Comparison of ENCODE assay signal across 11 mouse cellular contexts in the genomic region with DNA sequence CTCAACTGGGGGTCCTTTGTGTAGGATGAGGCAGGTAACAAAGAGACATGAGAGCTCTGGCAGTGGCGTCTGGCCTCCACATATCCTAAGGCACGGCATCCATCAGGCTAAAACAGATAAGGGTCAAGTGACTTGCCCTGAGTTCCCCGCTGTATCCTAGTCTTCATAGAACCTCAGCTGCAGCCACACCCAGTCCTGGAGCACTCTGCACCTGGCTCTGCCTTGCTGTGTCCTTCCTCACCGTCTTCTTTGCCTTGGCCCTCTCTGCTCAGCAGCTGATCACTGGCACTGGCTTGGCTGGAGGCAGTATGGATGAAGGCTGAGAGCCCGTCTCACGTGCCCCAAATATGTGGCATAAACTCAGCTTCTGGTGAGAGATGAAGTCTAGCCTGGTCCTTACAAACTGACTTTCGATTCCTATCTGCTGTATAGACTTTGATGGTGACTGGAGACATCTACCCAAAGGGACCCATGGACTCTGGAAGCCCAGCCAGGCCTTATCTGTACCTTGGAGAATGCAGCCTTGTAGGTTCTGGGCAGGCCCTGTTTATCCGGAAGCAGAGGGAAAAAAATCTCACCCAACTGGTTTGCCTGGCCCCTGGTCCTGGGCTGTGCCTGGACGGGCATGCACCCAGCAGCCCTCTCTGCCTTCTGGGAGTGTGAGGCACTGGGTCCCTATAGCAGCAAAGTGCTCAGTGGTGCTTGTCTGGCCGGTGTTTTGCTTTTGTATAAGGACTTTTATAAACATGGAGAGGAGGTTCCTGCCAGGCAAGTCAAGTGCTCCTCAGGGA. TPM values are rescaled to one million over a fixed set of nuclear protein-coding genes. Genes with fewer than 3 reads are reported as not detected.
DNase-seq lines count a peak whose midpoint lies in the region; ATAC-seq and TF ChIP-seq lines count a peak whose summit lies in the region.
"Had no signal": no experiment of that assay in that cellular context is flagged by ENCODE, and none has a peak within 500 bp of the region (broad histone marks: within the 10 kb centered on the region; RNA-seq: fewer than 3 reads in every experiment).

No protein-coding gene starts in this region.

- TF ChIP-seq EP300 in ES-Bruce4 (IDR thresholded peaks at IDR 0.05; ENCODE audit: insufficient read depth, low read depth, low read length) = peak; percentile 56; the same call in 1 of the 2 replicates

- TF ChIP-seq CTCF in E14TG2a.4 (conservative IDR thresholded peaks at IDR 0.05; ENCODE audit: low read length) (no peak), ES-Bruce4 (IDR thresholded peaks at IDR 0.05; ENCODE audit: low read depth, low read length) (no peak)
- TF ChIP-seq CTCF in kidney, adult 2 months (conservative IDR thresholded peaks at IDR 0.05; ENCODE audit: insufficient read depth, insufficient read length, low read depth, low read length) = no peak
- TF ChIP-seq CTCF in lung, adult 2 months (IDR thresholded peaks at IDR 0.05; ENCODE audit: insufficient read depth, low read length) = no peak
- no peak for TF ChIP-seq CTCF in layer of hippocampus, adult 2 months (conservative IDR thresholded peaks at IDR 0.05)

- intact Hi-C loops in gastrocnemius, postnatal 36 days (cut with DNase I) = no loop called here
- intact Hi-C loops in left cerebral cortex, postnatal 14 days (cut with DNase I) = no loop called here

- no peak overlapping the region for H3K9ac ChIP-seq in ES-Bruce4 (ENCODE audit: low read depth, poor library complexity, severe bottlenecking)
- H3K9ac ChIP-seq: neural tube, embryonic 12.5 days had no signal

- 67% methylated on average over 10 of the region's 10 CpGs for WGBS in kidney, adult 2 months
- WGBS in lung, adult 2 months = 47% methylated on average over 10 of the region's 10 CpGs

- peak; percentile 80 for DNase-seq in kidney, adult 2 months
- peak; percentile 79 for DNase-seq in lung, adult 2 months
- no peak for DNase-seq in gastrocnemius, postnatal 36 days
- no peak for DNase-seq in layer of hippocampus, adult 2 months (ENCODE audit: low spot score in 2 of 2)
- DNase-seq in left cerebral cortex, postnatal 14 days (ENCODE audit: low spot score in 2 of 2) = no peak
- DNase-seq: cerebellum, adult 11 months had no signal

- peaks cover 52% of the 10 kb centered on the region for H3K36me3 ChIP-seq in E14TG2a.4 (ENCODE audit: insufficient read depth, low read length)
- no peaks in the 10 kb centered on the region for H3K36me3 ChIP-seq in ES-Bruce4 (ENCODE audit: control insufficient read depth, insufficient read depth, low read length, poor library complexity, severe bottlenecking)
- no peaks in the 10 kb centered on the region for H3K36me3 ChIP-seq in kidney, adult 2 months (ENCODE audit: control insufficient read depth, insufficient read depth, low read length)

- no peak for ATAC-seq in megakaryocyte-erythroid progenitor cell, adult 5-6 weeks (replicated peaks; ENCODE audit: low FRiP score, low TSS enrichment, poor library complexity, severe bottlenecking)
- ATAC-seq: hindbrain, embryonic 16.5 days had no signal

- H3K9me3 ChIP-seq in E14TG2a.4 (ENCODE audit: low read length) (no peaks in the 10 kb centered on the region; the same call in 1 of the 2 replicates), ES-Bruce4 (replicated peaks; ENCODE audit: control insufficient read depth, insufficient read depth, low read length, poor library complexity, severe bottlenecking) (no peaks in the 10 kb centered on the region)

- peak overlapping the region; percentile 10; the same call in 1 of the 2 replicates for H3K4me3 ChIP-seq in E14TG2a.4 (replicated peaks; ENCODE audit: low read length)
- H3K4me3 ChIP-seq in ES-Bruce4 (ENCODE audit: low read depth, low read length) = no peak overlapping the region
- no peak overlapping the region for H3K4me3 ChIP-seq in kidney, adult 2 months (ENCODE audit: insufficient read depth, low read depth, low read length)
- no peak overlapping the region for H3K4me3 ChIP-seq in lung, adult 2 months (replicated peaks; ENCODE audit: extremely low read depth, low read depth, low read length)
- no peak overlapping the region for H3K4me3 ChIP-seq in layer of hippocampus, adult 2 months
- H3K4me3 ChIP-seq: neural tube, embryonic 12.5 days had no signal

- H3K4me1 ChIP-seq in E14TG2a.4 (replicated peaks; ENCODE audit: low read depth, low read length) (peaks cover 59% of the 10 kb centered on the region), ES-Bruce4 (ENCODE audit: control insufficient read depth, insufficient read depth, low read length) (peaks cover 11% of the 10 kb centered on the region)
- peaks cover 12% of the 10 kb centered on the region; the same call in 1 of the 2 replicates for H3K4me1 ChIP-seq in kidney, adult 2 months (ENCODE audit: control insufficient read depth, insufficient read depth, low read length)
- peaks cover 34% of the 10 kb centered on the region for H3K4me1 ChIP-seq in lung, adult 2 months (ENCODE audit: control insufficient read depth, insufficient read depth, low read length)
- H3K4me1 ChIP-seq: neural tube, embryonic 12.5 days had no signal

- H3K27ac ChIP-seq in ES-Bruce4 (ENCODE audit: insufficient read depth, low read length) = no peak overlapping the region
- peak overlapping the region; percentile 92 for H3K27ac ChIP-seq in kidney, adult 2 months (ENCODE audit: insufficient read depth, low read depth, low read length)
- no peak overlapping the region for H3K27ac ChIP-seq in layer of hippocampus, adult 2 months
- H3K27ac ChIP-seq: neural tube, embryonic 12.5 days had no signal

- H3K27me3 ChIP-seq in E14TG2a.4 (ENCODE audit: insufficient read depth, low read length) (peaks cover 2% of the 10 kb centered on the region; the same call in 1 of the 2 replicates), ES-Bruce4 (ENCODE audit: control insufficient read depth, insufficient read depth, low read length, poor library complexity, severe bottlenecking) (no peaks in the 10 kb centered on the region)
- no peaks in the 10 kb centered on the region for H3K27me3 ChIP-seq in kidney, adult 2 months (replicated peaks; ENCODE audit: control insufficient read depth, insufficient read depth, low read length)
- H3K27me3 ChIP-seq: neural tube, embryonic 12.5 days had no signal

- no peak for TF ChIP-seq POLR2A in ES-Bruce4 (IDR thresholded peaks at IDR 0.05; ENCODE audit: insufficient read depth, low read length)
- TF ChIP-seq POLR2A in kidney, adult 2 months (IDR thresholded peaks at IDR 0.05; ENCODE audit: low read depth, low read length) = no peak
- no peak for TF ChIP-seq POLR2A in lung, adult 2 months (IDR thresholded peaks at IDR 0.05; ENCODE audit: borderline replicate concordance, extremely low read depth, low read depth, low read length)

RNA-seq across cellular contexts. Expression of a gene that starts 9.7 kb away (rescaled TPM):
- polyA plus RNA-seq in ES-Bruce4 (2011; ENCODE audit: insufficient read depth, insufficient read length, low read depth, missing spikeins) = 7.5 and 8.3 TPM in 2 replicates
- polyA plus RNA-seq in kidney, adult 2 months (2012; rRNA removed) = 7.9 and 8.0 TPM in 2 replicates
- polyA plus RNA-seq in lung, adult 2 months (2012; rRNA removed) = 31.6 and 32.2 TPM in 2 replicates
- total RNA-seq in gastrocnemius, postnatal 36 days (2021) = 1 to 10 TPM; 2.5 to 3.1 TPM
- total RNA-seq in layer of hippocampus, adult 2 months (2021) = 10 to 100 TPM; 35.0 to 37.6 TPM
- total RNA-seq in megakaryocyte-erythroid progenitor cell, adult 5-6 weeks (2014; fragmentation: Nextera tagmentation) = 1.4 and 2.4 TPM in 2 replicates
- 1.1 and 2.1 TPM in 2 replicates for total RNA-seq in megakaryocyte-erythroid progenitor cell, adult 5-6 weeks (2017)
- 10 to 100 TPM; 10.4 to 10.9 TPM for total RNA-seq in left cerebral cortex, postnatal 14 days (2021)

RNA-seq across cellular contexts. Expression of a gene that starts 44.8 kb away (rescaled TPM):
- 0.42 and 0.70 TPM in 2 replicates for polyA plus RNA-seq in ES-Bruce4 (2011; ENCODE audit: insufficient read depth, insufficient read length, low read depth, missing spikeins)
- 3.1 and 3.2 TPM in 2 replicates for polyA plus RNA-seq in kidney, adult 2 months (2012; rRNA removed)
- polyA plus RNA-seq in lung, adult 2 months (2012; rRNA removed) = 1.5 and 1.9 TPM in 2 replicates
- total RNA-seq in gastrocnemius, postnatal 36 days (2021) = under 1 TPM; 0.10 to 0.38 TPM
- 100 to 1,000 TPM; 102 to 105 TPM for total RNA-seq in layer of hippocampus, adult 2 months (2021)
- total RNA-seq in megakaryocyte-erythroid progenitor cell, adult 5-6 weeks (2014; fragmentation: Nextera tagmentation) = not detected in 2 replicates
- 0.88 TPM in 1 of 2 replicates, not detected in the other for total RNA-seq in megakaryocyte-erythroid progenitor cell, adult 5-6 weeks (2017)
- 100 to 1,000 TPM; 129 to 146 TPM for total RNA-seq in left cerebral cortex, postnatal 14 days (2021)

RNA-seq across cellular contexts. Expression of a gene that starts 45.2 kb away (rescaled TPM):
- 6.4 and 7.3 TPM in 2 replicates for polyA plus RNA-seq in ES-Bruce4 (2011; ENCODE audit: insufficient read depth, insufficient read length, low read depth, missing spikeins)
- 3.3 and 3.7 TPM in 2 replicates for polyA plus RNA-seq in kidney, adult 2 months (2012; rRNA removed)
- polyA plus RNA-seq in lung, adult 2 months (2012; rRNA removed) = 3.7 and 6.9 TPM in 2 replicates
- 1 to 10 TPM; 2.5 to 3.6 TPM for total RNA-seq in gastrocnemius, postnatal 36 days (2021)
- total RNA-seq in layer of hippocampus, adult 2 months (2021) = 1 to 10 TPM; 6.8 to 6.9 TPM
- 2.4 TPM in 1 of 2 replicates, not detected in the other for total RNA-seq in megakaryocyte-erythroid progenitor cell, adult 5-6 weeks (2014; fragmentation: Nextera tagmentation)
- total RNA-seq in megakaryocyte-erythroid progenitor cell, adult 5-6 weeks (2017) = 0.56 and 1.4 TPM in 2 replicates
- 1 to 10 TPM; 5.9 to 6.0 TPM for total RNA-seq in left cerebral cortex, postnatal 14 days (2021)

Comparison
In these comparisons a context has a peak if more than half of its experiments do, and no peak if none do; other contexts are left out.
1. DNase-seq: peak in kidney, adult 2 months (single experiment) and lung, adult 2 months (single experiment); none in gastrocnemius, postnatal 36 days (0 of 2), layer of hippocampus, adult 2 months (0 of 2) and left cerebral cortex, postnatal 14 days (0 of 2).
2. RNA of a gene that starts 44.8 kb away (total RNA-seq): 129 to 146 TPM in left cerebral cortex, postnatal 14 days and 102 to 105 TPM in layer of hippocampus, adult 2 months; 0.10 to 0.38 TPM in gastrocnemius, postnatal 36 days and 0.88 TPM in megakaryocyte-erythroid progenitor cell, adult 5-6 weeks; every median in the first group is over 10 times any median in the second.